Mouse (Mus musculus): ENCODE results near the gene Trip11.
A peak's percentile ranks its signal among the peaks of the same experiment; 100 is the strongest.
"Not testable (repeated sequence)": the region's sequence is repeated elsewhere in the genome, so short reads cannot be mapped to it uniquely, and the experiment has no call there.

Gene Trip11

GRCm38 (mm10) chr12:101912626-101913490 is at the start of gene Trip11:
Trip11 (minus strand) TSS chr12:101913267.
- DNase-seq (ENCODE audit: low spot score in 2 of 2): peak; percentile 69 to 91

GRCm38 (mm10) chr12:101958960-101959780 is 46.1 kb upstream of the Trip11 start:
- DNase-seq (ENCODE audit: low spot score in 2 of 2): not testable (repeated sequence)

GRCm38 (mm10) chr12:101958556-101958955 is 45.5 kb upstream of the Trip11 start:
- no peak for DNase-seq (ENCODE audit: low spot score in 2 of 2)

DNA sequence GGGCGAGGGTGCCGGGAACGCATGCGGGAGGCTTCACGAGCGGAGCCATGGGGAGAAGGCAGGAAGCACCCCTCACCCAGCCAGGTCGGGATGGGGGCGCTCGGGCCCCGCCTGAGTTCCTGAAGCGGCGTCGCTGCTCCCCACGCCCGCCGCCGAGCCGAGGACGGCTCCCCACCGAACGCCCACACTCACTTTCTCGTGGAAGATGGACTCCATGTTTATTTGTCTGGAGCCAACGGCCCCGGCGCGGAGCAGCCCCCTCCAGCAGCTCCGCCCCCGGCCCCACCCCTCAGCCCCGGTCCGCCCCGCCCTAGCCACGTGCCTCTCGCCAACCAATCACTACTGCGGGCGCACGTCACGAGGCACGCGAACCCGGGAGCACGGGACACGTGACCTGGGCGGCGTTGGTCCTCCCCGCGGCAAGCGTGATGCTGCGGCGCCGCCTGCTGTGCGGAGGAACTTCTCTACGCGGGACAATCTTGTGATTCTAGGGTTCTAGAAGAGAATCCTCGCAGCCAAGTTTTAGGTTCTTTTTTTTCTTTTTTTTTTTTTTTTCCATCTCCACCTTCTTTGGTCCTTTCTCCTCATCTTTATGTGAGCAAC is 45.0 kb upstream of the Trip11 start, which contains the start of gene Atxn3:
Atxn3 (minus strand) TSS at position 305 of the 603 bp plus-strand sequence.
- peak; percentile 86 to 97 for DNase-seq (ENCODE audit: low spot score in 2 of 2)

- DNase-seq (ENCODE audit: low spot score in 2 of 2): no peak
Measured at GRCm38 (mm10) chr12:101957079-101957941, 44.2 kb upstream of the Trip11 start.

DNA sequence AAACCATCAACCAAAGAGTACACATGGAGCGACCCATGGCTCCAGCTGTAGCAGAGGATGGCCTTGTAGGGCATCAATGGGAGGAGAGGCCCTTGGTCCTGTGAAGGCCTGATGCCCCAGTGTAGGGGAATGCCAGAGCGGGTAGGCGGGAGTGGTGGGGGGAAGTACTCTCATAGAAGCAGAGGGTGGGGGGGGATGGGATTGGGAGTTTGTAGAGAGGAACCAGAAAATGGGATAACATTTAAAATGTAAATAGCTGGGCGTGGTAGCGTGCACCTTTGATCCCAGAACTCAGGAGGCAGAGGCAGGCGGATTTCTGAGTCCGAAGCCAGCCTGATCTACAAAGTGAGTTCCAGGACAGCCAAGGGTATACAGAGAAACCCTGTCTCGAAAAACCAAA is 42.8 kb upstream of the Trip11 start:
- DNase-seq (ENCODE audit: low spot score in 2 of 2): not testable (repeated sequence)

DNA sequence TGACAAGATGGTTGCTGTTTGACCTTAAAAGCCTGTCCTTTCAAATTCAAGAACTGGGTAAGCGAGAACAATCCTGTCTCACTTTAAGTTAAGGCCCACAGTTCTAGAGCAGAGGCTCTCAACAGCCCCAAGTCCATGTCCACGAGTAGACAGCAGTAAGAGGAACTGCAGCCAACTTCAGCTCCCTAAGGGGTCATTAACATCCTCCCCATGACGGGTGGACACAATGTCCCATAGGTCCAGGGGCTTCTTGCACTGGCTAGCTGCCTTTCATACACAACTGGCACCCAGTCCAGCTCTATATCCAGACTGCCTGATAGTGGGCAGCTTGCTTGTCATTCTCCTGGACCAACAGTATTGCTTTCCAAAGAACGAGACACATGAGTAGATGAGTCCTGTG is 35.7 kb upstream of the Trip11 start:
- DNase-seq (ENCODE audit: low spot score in 2 of 2): no peak

- peak in 1 of 2 experiments; percentile 22 for DNase-seq (ENCODE audit: low spot score in 2 of 2)
Measured at GRCm38 (mm10) chr12:101947986-101948385, 34.9 kb upstream of the Trip11 start.

- no peak for DNase-seq (ENCODE audit: low spot score in 2 of 2)
Measured at GRCm38 (mm10) chr12:101937572-101937971, 24.5 kb upstream of the Trip11 start.

GRCm38 (mm10) chr12:101935223-101935622 is 22.2 kb upstream of the Trip11 start:
- DNase-seq (ENCODE audit: low spot score in 2 of 2): peak in 1 of 2 experiments; percentile 23

GRCm38 (mm10) chr12:101928423-101928822 is 15.4 kb upstream of the Trip11 start:
- no peak for DNase-seq (ENCODE audit: low spot score in 2 of 2)

GRCm38 (mm10) chr12:101922313-101922712 is 9.2 kb upstream of the Trip11 start:
- no peak for DNase-seq (ENCODE audit: low spot score in 2 of 2)

DNA sequence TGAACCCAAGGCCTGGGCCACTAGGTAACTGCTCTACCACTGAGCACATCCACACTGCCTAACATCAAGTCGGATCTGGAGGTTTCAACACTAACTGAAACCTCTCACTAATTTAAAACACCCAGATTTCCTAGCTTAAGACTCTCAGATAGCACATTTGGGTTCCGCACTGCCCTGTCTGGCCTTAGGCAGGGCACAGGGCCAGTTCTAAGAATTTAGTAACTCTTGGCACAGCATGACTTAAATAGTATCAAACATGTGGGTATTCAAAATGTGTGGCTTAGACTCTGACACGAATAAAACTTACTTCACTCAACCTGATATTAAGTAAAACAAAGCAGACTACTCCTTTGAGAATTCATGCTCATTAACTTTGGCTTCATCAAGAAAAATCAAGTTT is 6.8 kb upstream of the Trip11 start:
- DNase-seq (ENCODE audit: low spot score in 2 of 2): no peak

DNA sequence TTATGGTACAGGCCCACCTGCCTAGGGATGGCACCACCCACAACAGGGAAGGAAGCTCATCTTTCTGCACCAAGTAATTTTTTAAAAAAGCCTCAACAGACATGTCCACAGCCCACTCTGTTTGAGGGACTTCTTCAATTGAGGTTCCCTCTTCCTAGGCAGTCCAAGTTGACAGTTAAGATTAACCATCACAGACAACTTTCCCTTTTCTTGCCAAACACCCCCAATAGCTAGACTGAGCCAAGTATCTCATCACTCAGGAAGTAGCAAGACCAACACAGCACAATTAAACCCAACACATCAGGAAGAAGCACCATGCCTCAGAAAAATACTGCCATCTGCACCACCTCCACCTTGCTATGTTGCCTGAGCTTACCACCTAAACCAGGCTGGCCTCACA is 4.1 kb upstream of the Trip11 start:
- DNase-seq (ENCODE audit: low spot score in 2 of 2): no peak

DNA sequence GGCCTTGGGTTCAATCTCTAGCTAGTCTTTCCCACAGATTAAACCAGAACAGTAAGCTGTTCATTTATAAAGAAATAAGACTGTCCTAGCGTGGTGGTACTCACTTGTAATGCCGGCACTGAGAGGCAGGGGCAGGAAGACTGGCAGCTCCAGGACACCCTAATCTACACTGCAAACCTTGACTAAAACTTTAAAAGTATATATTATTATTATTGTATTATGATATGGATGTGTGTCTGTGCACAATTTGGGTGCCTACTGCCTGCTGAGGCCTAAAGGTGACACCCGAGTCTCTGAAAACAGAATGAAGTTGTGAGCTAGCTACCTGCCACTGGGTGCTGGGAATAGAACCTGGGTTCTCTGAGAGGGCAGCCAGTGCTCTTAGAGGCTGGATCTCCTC is 1.7 kb downstream of the Trip11 start:
- no peak for DNase-seq (ENCODE audit: low spot score in 2 of 2)

DNA sequence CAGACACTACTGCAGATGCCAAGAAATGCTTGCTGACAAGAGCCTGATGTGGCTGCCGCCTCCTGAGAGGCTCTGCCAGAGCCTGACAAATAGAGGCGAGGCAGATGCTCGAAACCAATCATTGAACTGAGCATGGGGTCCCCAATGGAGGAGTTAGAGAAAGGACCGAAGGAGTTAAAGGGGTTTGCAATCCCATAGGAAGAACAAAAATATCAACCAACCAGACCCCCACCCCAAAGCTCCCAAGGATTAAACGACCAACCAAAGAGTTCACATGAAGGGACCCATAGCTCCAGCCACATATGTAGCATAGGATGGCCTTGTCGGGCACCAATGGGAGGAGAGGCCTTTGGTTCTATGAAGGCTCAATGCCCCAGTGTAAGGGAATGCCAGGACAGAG is 2.7 kb downstream of the Trip11 start:
- DNase-seq (ENCODE audit: low spot score in 2 of 2): no peak

- DNase-seq (ENCODE audit: low spot score in 2 of 2): no peak
Measured at GRCm38 (mm10) chr12:101905817-101906216, 7.2 kb downstream of the Trip11 start.

DNA sequence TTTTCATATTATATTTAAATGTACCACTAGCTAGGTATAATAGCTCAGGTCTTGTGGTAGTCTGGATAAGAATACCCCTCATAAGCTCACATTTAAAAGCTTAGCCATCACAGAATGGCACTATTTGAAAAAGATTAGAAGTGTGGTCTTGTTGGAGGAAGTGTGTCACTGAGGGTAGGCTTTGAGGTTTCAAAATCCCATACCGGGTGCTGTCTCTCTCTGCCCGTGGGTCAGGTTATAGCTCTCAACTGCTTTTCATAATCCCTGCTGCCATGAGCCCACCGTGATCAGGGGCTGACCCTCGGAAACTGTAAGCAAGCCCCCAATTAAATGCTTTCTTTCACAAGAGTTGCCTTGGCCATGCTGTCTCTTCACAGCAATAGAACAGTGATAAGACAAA is 8.2 kb downstream of the Trip11 start:
- no peak for DNase-seq (ENCODE audit: low spot score in 2 of 2)

- no peak for DNase-seq (ENCODE audit: low spot score in 2 of 2)
Measured at GRCm38 (mm10) chr12:101904170-101904569, 8.9 kb downstream of the Trip11 start.

GRCm38 (mm10) chr12:101899671-101900245 is 13.3 kb downstream of the Trip11 start:
- DNase-seq (ENCODE audit: low spot score in 2 of 2): no peak

- DNase-seq (ENCODE audit: low spot score in 2 of 2): no peak
Measured at GRCm38 (mm10) chr12:101898966-101899365, 14.1 kb downstream of the Trip11 start.
